Mouse (Mus musculus) myocyte (in vitro differentiated cells): ENCODE data around the gene Zc3h7b.

Experiments
- E2F4 ChIP-seq: IDR thresholded peaks from one replicate; pipeline ENCODE4 v1.6.1; 2011; ENCODE audit warnings: mild to moderate bottlenecking, control low read depth, moderate library complexity; ENCODE audit not compliant: insufficient read depth
- MAX ChIP-seq: IDR thresholded peaks from one replicate; pipeline ENCODE4 v1.6.1; 2011; ENCODE audit warnings: low read depth, mild to moderate bottlenecking, control low read depth
- MYOD1 ChIP-seq, 3 experiments: IDR thresholded peaks; one replicate each; pipeline ENCODE4 v1.6.1; 2011; ENCODE audit warnings: control low read depth in 2 of 3, low read depth in 2 of 3, mild to moderate bottlenecking in 2 of 3, moderate library complexity in 1 of 3; ENCODE audit not compliant: insufficient read length in 2 of 3, control insufficient read depth in 1 of 3
- POLR2A ChIP-seq: IDR thresholded peaks from one replicate; pipeline ENCODE4 v1.6.1; 2011; ENCODE audit warnings: low read depth, mild to moderate bottlenecking, control low read depth, moderate library complexity; ENCODE audit not compliant: insufficient read length
- USF1 ChIP-seq: IDR thresholded peaks from one replicate; pipeline ENCODE4 v1.6.1; 2011; ENCODE audit warnings: low read depth, mild to moderate bottlenecking, control low read depth, moderate library complexity

DNA sequence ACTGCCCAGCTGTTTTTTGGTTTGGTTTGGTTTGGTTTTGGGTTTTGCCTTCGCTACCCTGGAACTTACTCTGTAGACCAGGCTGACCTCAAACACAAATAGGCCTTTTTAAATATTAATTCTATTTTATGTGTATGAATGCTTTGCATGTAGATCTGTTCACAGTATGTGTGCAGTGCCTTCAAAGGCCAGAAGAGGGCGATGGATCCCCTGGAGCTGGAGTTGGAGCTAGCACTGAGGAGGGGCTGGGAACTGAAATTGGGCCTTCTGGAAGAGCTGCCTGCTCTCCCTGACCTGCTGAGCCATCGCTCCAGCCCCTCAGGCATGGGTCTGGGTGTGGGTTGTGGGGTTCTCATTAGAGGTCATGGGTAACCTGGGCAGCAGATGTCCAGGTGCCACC, 17.1 kb downstream of the Zc3h7b start:
- TF ChIP-seq MAX (no peak), POLR2A (no peak), MYOD1 (IDR thresholded peaks at IDR 0.05; ENCODE audit: control insufficient read depth in 1 of 3, insufficient read length in 2 of 3, low read depth in 2 of 3) (no peak), E2F4 (no peak), USF1 (no peak)
